Mouse (Mus musculus): ENCODE results near the gene Cers1. TPM values are rescaled to one million over a fixed set of nuclear protein-coding genes. Genes with fewer than 3 reads are reported as not detected.

Gene Cers1
- polyA plus RNA-seq, 1 experiment from 2014 or later = 6.0 TPM

DNA sequence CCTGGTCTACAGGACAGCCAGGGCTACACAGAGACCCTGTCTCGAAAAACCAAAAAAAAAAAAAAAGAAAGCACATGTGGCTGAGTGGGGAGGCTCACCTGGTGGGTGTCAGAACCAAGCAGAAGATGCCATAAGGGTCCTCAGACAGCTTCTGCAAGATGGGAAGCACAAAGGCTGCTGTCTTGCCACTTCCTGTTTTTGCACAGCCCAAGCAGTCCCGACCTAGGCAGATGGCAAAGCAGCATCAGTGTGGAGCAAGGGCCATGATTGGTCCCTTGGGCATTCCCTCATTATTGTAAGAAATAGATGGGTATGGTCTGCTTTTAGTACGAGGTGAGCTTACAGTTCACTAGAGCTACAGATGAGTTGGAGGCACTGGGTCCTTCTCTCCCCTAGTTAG lies 14.7 kb upstream of the Cers1 start:
- no peak overlapping the region for H3K9ac ChIP-seq (ENCODE audit: low read length)
- no peak for DNase-seq (ENCODE audit: low spot score)
- no peak for ATAC-seq (ENCODE audit: insufficient number of reproducible peaks, low FRiP score, low TSS enrichment, low read depth)
- peaks cover 15% of the 10 kb centered on the region for H3K4me1 ChIP-seq (ENCODE audit: control insufficient read depth, insufficient read depth, low read length)
- no peak overlapping the region for H3K4me2 ChIP-seq (ENCODE audit: low read depth, severe bottlenecking)
- H3K9me3 ChIP-seq (ENCODE audit: control insufficient read depth, low read length) = no peaks in the 10 kb centered on the region
- no peak overlapping the region for H3K4me3 ChIP-seq (ENCODE audit: low read depth, low read length)
- H3K36me3 ChIP-seq (ENCODE audit: control insufficient read depth, insufficient read depth, low read length) = peaks cover 29% of the 10 kb centered on the region
- WGBS = 90% methylated on average over 3 of the region's 3 CpGs
- no peaks in the 10 kb centered on the region for H3K27me3 ChIP-seq (ENCODE audit: control insufficient read depth, insufficient read depth, low read length)
- H3K27ac ChIP-seq (replicated peaks; ENCODE audit: low read depth, low read length) = no peak overlapping the region

DNA sequence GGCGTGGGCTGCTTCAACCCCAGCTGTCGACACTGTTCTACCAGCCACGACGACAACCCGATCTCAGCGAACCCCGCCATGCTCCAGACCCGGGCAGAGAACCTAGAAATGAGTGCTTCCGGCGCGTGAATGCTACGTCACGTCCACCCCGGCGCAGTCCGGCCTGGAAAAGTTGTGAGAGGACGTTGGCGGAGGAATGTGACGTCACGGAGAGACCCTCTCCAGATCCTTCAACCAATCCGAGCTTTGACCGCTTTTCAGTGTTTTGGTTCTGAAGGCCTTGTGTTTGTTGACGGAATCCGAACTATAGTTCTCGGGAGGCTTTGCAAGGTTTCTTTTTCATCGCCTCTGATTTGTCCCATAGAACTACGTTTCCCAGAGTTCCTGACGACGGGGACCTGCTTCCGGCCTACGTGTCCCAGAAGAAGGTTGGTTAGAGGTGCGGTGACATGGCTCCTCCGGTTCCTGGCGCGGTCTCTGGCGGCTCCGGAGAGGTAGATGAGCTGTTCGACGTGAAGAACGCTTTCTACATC lies 13.2 kb upstream of the Cers1 start, which contains the start of the genes Ddx49 and Cope:
Gene Ddx49, minus strand, starts transcription at position 132 of the 533 bp plus-strand sequence.
Gene Cope, plus strand, starts transcription at position 161 of the 533 bp plus-strand sequence.
- peak; percentile 84 for ATAC-seq (ENCODE audit: insufficient number of reproducible peaks, low FRiP score, low TSS enrichment, low read depth)
- Histone ChIP-seq H3K4me1 (ENCODE audit: control insufficient read depth, insufficient read depth, low read length) (peaks cover 15% of the 10 kb centered on the region), H3K27me3 (ENCODE audit: control insufficient read depth, insufficient read depth, low read length) (no peaks in the 10 kb centered on the region), H3K36me3 (ENCODE audit: control insufficient read depth, insufficient read depth, low read length) (peaks cover 22% of the 10 kb centered on the region), H3K9me3 (ENCODE audit: control insufficient read depth, low read length) (no peaks in the 10 kb centered on the region), H3K9ac (ENCODE audit: low read length) (peak within 1 kb of the TSS; percentile 68), H3K4me3 (ENCODE audit: low read depth, low read length) (peak within 1 kb of the TSS; percentile 91), H3K4me2 (ENCODE audit: low read depth, severe bottlenecking) (peak within 1 kb of the TSS; percentile 91), H3K27ac (replicated peaks; ENCODE audit: low read depth, low read length) (no peak within 1 kb of the TSS)
- DNase-seq (ENCODE audit: low spot score) = peak; percentile 98
- WGBS = under 1% methylated on average over 40 of the region's 40 CpGs

DNA sequence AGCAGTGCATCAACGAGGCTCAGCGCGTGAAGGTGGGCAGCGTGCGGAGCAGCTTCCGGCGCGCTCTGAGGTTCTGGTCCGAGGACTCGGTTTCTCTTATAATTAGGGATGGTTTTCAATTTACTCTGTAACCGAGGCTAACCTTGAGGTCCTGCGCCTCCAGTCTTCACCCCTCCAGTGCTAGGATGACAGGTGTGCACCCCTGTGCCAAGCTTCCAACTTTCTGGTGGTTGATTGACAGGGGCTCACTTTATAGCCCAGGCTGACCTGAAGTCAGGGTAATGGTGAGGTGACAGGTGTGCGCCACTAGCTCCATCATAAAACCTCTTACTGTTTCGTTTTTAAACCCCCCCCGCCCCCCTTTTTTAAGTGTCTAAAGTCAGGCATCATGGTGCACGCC lies 12.7 kb upstream of the Cers1 start:
- DNase-seq (ENCODE audit: low spot score) (no peak), ATAC-seq (ENCODE audit: insufficient number of reproducible peaks, low FRiP score, low TSS enrichment, low read depth) (peak; percentile 27; the same call in 1 of the 2 replicates)
- Histone ChIP-seq H3K4me2 (ENCODE audit: low read depth, severe bottlenecking) (peak overlapping the region; percentile 91), H3K9ac (ENCODE audit: low read length) (peak overlapping the region; percentile 68), H3K36me3 (ENCODE audit: control insufficient read depth, insufficient read depth, low read length) (peaks cover 23% of the 10 kb centered on the region), H3K4me1 (ENCODE audit: control insufficient read depth, insufficient read depth, low read length) (peaks cover 15% of the 10 kb centered on the region), H3K27me3 (ENCODE audit: control insufficient read depth, insufficient read depth, low read length) (no peaks in the 10 kb centered on the region), H3K27ac (replicated peaks; ENCODE audit: low read depth, low read length) (no peak overlapping the region), H3K4me3 (ENCODE audit: low read depth, low read length) (peak overlapping the region; percentile 91), H3K9me3 (ENCODE audit: control insufficient read depth, low read length) (no peaks in the 10 kb centered on the region)
- WGBS = 6% methylated on average over 16 of the region's 16 CpGs

DNA sequence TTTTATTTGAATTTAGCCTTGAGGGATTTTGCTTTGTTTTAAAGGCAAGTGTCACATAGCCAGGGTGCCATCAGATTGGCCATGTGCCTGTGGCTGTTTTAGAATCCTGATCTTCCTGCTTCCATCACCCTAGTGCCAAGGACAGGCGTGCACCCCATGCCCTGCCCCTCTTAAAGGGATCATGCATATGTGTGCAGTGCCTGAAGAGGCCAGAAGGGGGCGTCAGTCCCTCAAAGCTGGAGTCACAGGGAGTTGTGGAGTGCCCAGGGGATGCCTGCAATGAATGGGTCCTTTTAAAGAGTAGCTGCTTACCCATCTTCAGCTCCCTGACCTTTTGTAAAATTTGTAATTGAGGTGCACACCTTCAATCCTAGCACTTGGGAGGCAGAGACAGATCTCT lies 6.3 kb upstream of the Cers1 start:
- no peak overlapping the region for H3K9ac ChIP-seq (ENCODE audit: low read length)
- WGBS = 37% methylated on average over 2 of the region's 2 CpGs
- H3K4me3 ChIP-seq (ENCODE audit: low read depth, low read length) = no peak overlapping the region
- ATAC-seq (ENCODE audit: insufficient number of reproducible peaks, low FRiP score, low TSS enrichment, low read depth) (no peak), DNase-seq (ENCODE audit: low spot score) (peak; percentile 49)
- H3K4me1 ChIP-seq (ENCODE audit: control insufficient read depth, insufficient read depth, low read length) = peaks cover 1% of the 10 kb centered on the region; the same call in 1 of the 2 replicates
- peaks cover 43% of the 10 kb centered on the region for H3K36me3 ChIP-seq (ENCODE audit: control insufficient read depth, insufficient read depth, low read length)
- H3K27me3 ChIP-seq (ENCODE audit: control insufficient read depth, insufficient read depth, low read length) = no peaks in the 10 kb centered on the region
- H3K9me3 ChIP-seq (ENCODE audit: control insufficient read depth, low read length) = no peaks in the 10 kb centered on the region
- H3K27ac ChIP-seq (replicated peaks; ENCODE audit: low read depth, low read length) = no peak overlapping the region
- no peak overlapping the region for H3K4me2 ChIP-seq (ENCODE audit: low read depth, severe bottlenecking)

DNA sequence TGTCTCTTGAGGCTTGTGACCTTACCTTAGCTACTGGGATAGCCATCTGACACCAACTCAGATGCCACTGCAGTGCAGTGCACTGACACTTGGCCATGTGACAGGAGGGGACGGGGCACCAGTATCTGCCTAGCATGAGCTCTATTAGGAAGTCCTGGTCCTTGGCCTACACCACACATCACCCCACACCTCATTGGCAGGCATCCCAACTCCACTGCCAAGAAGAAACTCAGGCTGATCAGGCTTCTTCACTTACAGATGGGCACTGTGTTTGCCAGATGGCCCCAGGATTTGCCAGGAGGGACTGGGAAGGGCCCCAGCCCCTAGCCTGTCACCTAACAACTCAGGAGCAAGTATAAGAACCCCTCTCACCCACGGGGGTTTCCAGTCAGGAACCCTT lies 2.2 kb upstream of the Cers1 start:
- Histone ChIP-seq H3K9ac (ENCODE audit: low read length) (no peak overlapping the region), H3K4me1 (ENCODE audit: control insufficient read depth, insufficient read depth, low read length) (peaks cover 19% of the 10 kb centered on the region), H3K4me2 (ENCODE audit: low read depth, severe bottlenecking) (no peak overlapping the region), H3K9me3 (ENCODE audit: control insufficient read depth, low read length) (no peaks in the 10 kb centered on the region), H3K36me3 (ENCODE audit: control insufficient read depth, insufficient read depth, low read length) (peaks cover 23% of the 10 kb centered on the region), H3K27me3 (ENCODE audit: control insufficient read depth, insufficient read depth, low read length) (no peaks in the 10 kb centered on the region), H3K27ac (replicated peaks; ENCODE audit: low read depth, low read length) (no peak overlapping the region), H3K4me3 (ENCODE audit: low read depth, low read length) (no peak overlapping the region)
- DNase-seq (ENCODE audit: low spot score) (no peak), ATAC-seq (ENCODE audit: insufficient number of reproducible peaks, low FRiP score, low TSS enrichment, low read depth) (no peak)
- WGBS = 80% methylated on average over 2 of the region's 2 CpGs

DNA sequence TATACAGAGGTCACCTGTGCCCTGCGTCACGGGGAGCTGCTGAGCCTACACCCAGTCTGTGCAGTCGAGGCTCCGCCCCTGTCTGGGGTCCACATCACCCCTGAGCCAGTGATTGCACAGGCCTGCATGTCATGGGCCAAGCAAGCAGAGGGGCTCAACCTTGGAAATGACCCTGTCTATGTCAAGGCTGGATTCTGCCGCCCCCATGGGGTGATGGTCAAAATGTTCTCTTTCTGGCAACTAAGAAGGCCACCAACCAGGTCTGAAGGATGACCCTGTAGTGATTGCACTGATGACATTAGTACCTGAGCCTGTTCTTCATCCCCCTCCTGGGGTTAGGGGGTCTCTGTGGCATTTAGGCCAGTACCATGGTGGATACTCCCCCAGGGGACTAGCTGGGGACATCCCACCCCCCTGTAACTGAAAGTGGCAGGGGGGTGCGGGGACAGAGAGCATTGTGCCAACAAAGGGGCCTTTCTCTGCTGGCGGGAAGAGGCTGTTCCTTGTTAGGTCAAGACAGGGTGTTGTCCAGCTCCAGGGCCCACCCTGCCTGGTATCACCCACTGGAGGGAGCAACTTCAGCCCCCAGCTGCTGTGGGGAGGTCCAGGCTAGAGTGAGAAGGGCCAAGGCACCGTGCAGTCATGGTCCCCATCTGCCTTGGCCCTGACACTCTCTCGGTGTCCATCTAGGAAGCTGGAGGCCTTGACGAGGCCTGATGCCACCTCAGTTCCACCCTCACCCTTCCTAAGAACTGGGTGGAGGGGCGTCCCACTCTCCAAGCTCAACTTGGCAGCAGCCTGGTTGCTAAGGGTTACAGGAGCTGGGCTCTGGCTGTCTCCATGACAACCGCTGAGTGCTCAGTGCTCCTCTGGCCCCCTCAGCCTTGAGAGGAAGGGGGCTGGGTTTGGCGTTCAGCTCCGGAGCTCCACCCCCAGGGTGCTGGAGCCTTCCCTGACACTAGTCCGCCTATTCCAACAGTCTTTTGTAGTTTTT lies 1.2 kb downstream of the Cers1 start:
- Histone ChIP-seq H3K4me3 (ENCODE audit: low read depth, low read length) (peak overlapping the region; percentile 41), H3K27ac (replicated peaks; ENCODE audit: low read depth, low read length) (no peak overlapping the region; the same call in 1 of the 2 replicates), H3K9me3 (ENCODE audit: control insufficient read depth, low read length) (no peaks in the 10 kb centered on the region), H3K36me3 (ENCODE audit: control insufficient read depth, insufficient read depth, low read length) (peaks cover 8% of the 10 kb centered on the region), H3K27me3 (ENCODE audit: control insufficient read depth, insufficient read depth, low read length) (no peaks in the 10 kb centered on the region), H3K4me2 (ENCODE audit: low read depth, severe bottlenecking) (peak overlapping the region; percentile 67), H3K4me1 (ENCODE audit: control insufficient read depth, insufficient read depth, low read length) (peaks cover 19% of the 10 kb centered on the region), H3K9ac (ENCODE audit: low read length) (no peak overlapping the region)
- ATAC-seq (ENCODE audit: insufficient number of reproducible peaks, low FRiP score, low TSS enrichment, low read depth) (peak; percentile 80), DNase-seq (ENCODE audit: low spot score) (peak; percentile 83)
- 15% methylated on average over 15 of the region's 15 CpGs for WGBS

DNA sequence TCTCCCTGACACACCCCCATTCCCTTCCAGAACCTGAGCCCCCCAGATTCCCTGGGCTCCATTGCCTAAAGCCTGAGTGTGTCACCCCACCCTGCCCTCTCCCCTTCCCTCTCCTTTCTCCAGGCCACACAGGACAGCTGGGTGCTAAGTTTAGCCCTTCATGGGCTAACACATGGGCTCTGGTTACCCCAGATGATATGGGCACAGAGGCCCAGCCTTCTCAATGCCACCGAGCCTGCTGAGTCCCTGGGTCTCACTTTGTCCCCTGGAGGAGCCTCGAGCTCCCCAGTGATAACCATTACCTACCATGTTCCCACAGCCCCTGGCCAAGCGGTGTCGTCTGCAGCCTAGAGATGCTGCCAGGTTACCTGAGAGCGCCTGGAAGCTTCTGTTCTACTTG lies 2.3 kb downstream of the Cers1 start:
- Histone ChIP-seq H3K9ac (ENCODE audit: low read length) (no peak overlapping the region), H3K4me3 (ENCODE audit: low read depth, low read length) (no peak overlapping the region), H3K4me2 (ENCODE audit: low read depth, severe bottlenecking) (no peak overlapping the region), H3K9me3 (ENCODE audit: control insufficient read depth, low read length) (no peaks in the 10 kb centered on the region), H3K36me3 (ENCODE audit: control insufficient read depth, insufficient read depth, low read length) (peaks cover 3% of the 10 kb centered on the region; the same call in 1 of the 2 replicates), H3K27me3 (ENCODE audit: control insufficient read depth, insufficient read depth, low read length) (no peaks in the 10 kb centered on the region), H3K27ac (replicated peaks; ENCODE audit: low read depth, low read length) (no peak overlapping the region), H3K4me1 (ENCODE audit: control insufficient read depth, insufficient read depth, low read length) (peaks cover 19% of the 10 kb centered on the region)
- ATAC-seq (ENCODE audit: insufficient number of reproducible peaks, low FRiP score, low TSS enrichment, low read depth) = no peak
- DNase-seq (ENCODE audit: low spot score) = no peak
- WGBS = 82% methylated on average over 5 of the region's 5 CpGs

DNA sequence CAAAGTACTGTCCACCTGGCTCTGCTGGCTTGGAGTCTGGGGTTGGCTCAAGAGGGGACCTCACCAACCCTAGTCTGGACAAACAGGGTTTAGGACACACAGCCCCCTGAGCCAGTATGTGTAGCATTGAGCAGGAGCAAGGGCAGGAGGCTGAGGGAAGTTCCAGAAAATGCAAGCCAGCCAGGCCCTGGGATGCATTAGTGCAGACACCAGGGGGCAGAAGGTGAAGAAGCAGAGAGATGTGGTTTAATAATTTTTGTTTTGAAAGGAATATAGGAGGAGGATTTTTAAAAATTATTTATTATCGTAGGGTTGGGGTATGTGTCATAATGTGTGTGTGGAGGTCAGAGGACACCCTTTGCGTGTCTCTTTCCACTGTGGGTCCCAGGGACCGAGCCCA lies 8.1 kb downstream of the Cers1 start:
- Histone ChIP-seq H3K27me3 (ENCODE audit: control insufficient read depth, insufficient read depth, low read length) (no peaks in the 10 kb centered on the region), H3K4me3 (ENCODE audit: low read depth, low read length) (no peak overlapping the region), H3K4me2 (ENCODE audit: low read depth, severe bottlenecking) (no peak overlapping the region), H3K9me3 (ENCODE audit: control insufficient read depth, low read length) (no peaks in the 10 kb centered on the region), H3K4me1 (ENCODE audit: control insufficient read depth, insufficient read depth, low read length) (no peaks in the 10 kb centered on the region; the same call in 1 of the 2 replicates), H3K9ac (ENCODE audit: low read length) (no peak overlapping the region), H3K36me3 (ENCODE audit: control insufficient read depth, insufficient read depth, low read length) (0 out of 2 replicates have a peak, but pooled peaks cover 2% of the 10 kb centered on the region), H3K27ac (replicated peaks; ENCODE audit: low read depth, low read length) (no peak overlapping the region)
- no peak for DNase-seq (ENCODE audit: low spot score)
- no peak for ATAC-seq (ENCODE audit: insufficient number of reproducible peaks, low FRiP score, low TSS enrichment, low read depth)
- 94% methylated on average over 3 of the region's 3 CpGs for WGBS
